Mouse (Mus musculus): ENCODE results near the gene Secisbp2l.

Secisbp2l gene

DNA sequence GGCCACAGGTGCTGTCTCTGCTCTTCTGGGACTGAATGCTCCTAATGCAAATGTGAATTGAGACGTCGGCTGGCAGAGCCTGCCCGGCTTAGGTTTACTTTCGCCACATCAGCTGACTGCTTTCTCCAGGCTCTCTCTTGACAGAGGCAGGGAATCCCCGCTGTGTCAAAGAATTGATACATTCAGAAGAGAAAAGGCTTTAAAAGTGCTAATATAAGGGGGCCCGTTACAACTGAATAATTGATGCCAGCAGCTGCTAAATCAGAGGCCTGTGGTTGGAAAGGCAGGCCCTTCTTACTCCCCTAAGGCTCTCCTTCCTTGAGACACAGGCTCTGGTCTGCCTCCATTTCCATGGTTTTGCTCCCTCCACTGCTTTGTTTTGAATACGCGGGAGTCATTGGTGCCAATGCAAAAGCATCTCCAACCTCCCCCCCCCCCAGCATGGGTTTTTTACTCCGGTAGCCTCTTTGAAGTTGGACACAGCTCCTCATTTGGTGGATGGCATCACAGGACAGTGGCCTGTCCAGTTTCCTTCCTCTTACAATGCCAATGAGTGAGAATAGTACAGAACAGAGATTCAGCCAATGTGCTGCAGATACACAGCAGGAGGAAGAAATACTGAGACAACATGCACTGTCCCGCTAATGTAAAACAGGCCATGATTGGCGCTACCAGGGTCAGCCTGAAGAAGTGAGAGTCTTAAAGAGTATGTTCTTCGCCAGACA lies 77.6 kb downstream of the Secisbp2l start:
- no peak for DNase-seq (ENCODE audit: low read depth)

GRCm38 (mm10) chr2:125702851-125703250 lies 79.8 kb downstream of the Secisbp2l start:
- no peak for DNase-seq (ENCODE audit: low read depth)

DNA sequence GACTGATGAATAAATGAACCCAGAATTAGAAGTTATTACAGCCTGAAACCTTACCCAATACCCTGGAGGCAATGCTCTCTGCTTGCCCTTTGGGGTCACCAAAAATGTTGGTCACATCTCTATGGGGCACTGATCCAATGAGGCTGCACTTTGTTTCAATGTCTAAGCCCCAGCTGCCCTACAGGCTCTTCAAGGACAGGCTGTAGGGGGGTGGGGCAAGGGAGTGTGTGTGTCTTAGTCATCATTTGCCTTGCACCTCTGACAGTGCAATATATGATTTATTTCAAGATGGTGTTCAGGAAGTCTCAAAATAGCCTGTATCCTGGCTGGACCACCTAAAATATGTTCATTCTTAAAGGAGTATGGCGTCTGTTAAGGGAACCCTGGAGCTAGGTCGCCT lies 81.1 kb downstream of the Secisbp2l start:
- DNase-seq (ENCODE audit: low read depth), result no peak

- no peak for DNase-seq (ENCODE audit: low read depth)
These were observed 86.5 kb downstream of the Secisbp2l start for GRCm38 (mm10) chr2:125696219-125696618.

GRCm38 (mm10) chr2:125694798-125695197 lies 87.9 kb downstream of the Secisbp2l start:
- DNase-seq (ENCODE audit: low read depth), result no peak

DNA sequence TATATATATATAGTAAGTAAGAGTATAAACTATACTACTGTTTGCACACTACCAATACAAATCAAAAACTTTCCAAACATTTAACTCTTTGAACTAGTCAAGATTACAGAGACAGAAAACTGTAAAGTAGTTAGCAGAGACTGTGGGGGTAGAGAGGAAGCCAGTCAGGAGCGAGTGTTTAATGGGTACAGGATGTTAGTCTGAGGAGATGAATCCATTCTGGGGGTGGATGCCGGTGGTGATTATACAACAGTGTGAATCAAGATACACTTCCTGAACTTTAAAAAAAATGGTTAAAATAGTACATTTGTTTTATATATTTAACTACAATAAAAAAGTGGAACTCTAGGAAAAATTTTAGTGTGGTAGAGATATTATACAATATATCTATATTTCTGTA lies 90.7 kb downstream of the Secisbp2l start:
- DNase-seq (ENCODE audit: low read depth), result no peak
